Mouse (Mus musculus): ENCODE data around the gene Rft1.

DNA sequence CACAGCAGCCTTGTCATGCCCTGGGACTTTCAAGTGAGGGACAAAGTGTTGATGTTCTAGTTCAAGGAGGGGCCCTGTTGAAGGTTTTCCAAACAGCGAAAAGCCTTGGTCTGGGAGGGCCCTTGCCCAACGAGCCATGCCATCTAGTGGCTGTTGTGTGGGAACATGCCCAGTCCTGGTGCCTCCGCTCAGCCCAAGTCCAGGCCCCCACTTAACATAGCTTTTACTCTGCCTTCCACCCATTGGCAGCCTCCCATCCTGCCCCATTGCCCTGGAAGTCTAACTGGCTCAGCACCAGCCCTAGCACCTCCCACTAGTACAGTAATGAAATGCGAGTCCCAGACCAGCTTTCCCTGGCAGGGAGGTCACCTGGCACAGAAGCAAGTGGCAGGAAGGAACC is 3.2 kb upstream of the Rft1 start:
- TF ChIP-seq CTCF (IDR thresholded peaks at IDR 0.05; ENCODE audit: extremely low read depth, insufficient read depth, low read length) (peak; percentile 40; the same call in 1 of the 2 replicates), POLR2A (IDR thresholded peaks at IDR 0.05; ENCODE audit: extremely low read depth, insufficient read depth, low read length) (no peak)

All from cortical plate, adult 2 months (tissue).